In genomic region chr6:58624126-58624525, GRCm38 (mm10) we compare ENCODE assay signal across 24 mouse cellular contexts.
"Had no signal": no experiment of that assay in that cellular context is flagged by ENCODE, and none has a peak within 500 bp of the region (broad histone marks: within the 10 kb centered on the region; RNA-seq: fewer than 3 reads in every experiment).

No protein-coding gene starts in this region.

- H3K9ac ChIP-seq: kidney, embryonic 15.5 days; limb, embryonic 13.5 days; liver, embryonic 12.5 days; liver, embryonic 15.5 days; lung, embryonic 15.5 days; midbrain, embryonic 13.5 days had no signal

- DNase-seq: kidney, adult 8-10 months; kidney, postnatal 10 days; kidney, postnatal 36 days; liver; lung, adult 18-20 months; lung, postnatal 10 days; lung, postnatal 36 days; right cerebral cortex, adult 18-20 months; right cerebral cortex, postnatal 14 days; right cerebral cortex, postnatal 4 days; thymus, adult 2 months; thymus, postnatal 14 days; thymus, postnatal 4 days had no signal

- H3K4me3 ChIP-seq: kidney, embryonic 15.5 days; limb, embryonic 10.5 days; limb, embryonic 13.5 days; liver, embryonic 12.5 days; liver, embryonic 15.5 days; lung, embryonic 15.5 days; megakaryocyte, embryonic 14.5 days; midbrain, embryonic 10.5 days; midbrain, embryonic 13.5 days had no signal

- H3K9me3 ChIP-seq: kidney, embryonic 15.5 days; limb, embryonic 10.5 days; limb, embryonic 13.5 days; liver, embryonic 12.5 days; liver, embryonic 15.5 days; lung, embryonic 15.5 days; megakaryocyte, embryonic 14.5 days; midbrain, embryonic 10.5 days; midbrain, embryonic 13.5 days had no signal

- H3K27ac ChIP-seq: kidney, embryonic 15.5 days; limb, embryonic 10.5 days; limb, embryonic 13.5 days; liver, embryonic 12.5 days; liver, embryonic 15.5 days; lung, embryonic 15.5 days; midbrain, embryonic 10.5 days; midbrain, embryonic 13.5 days; stomach, postnatal 0 days had no signal

- H3K27me3 ChIP-seq: kidney, embryonic 15.5 days; limb, embryonic 13.5 days; liver, embryonic 12.5 days; liver, embryonic 15.5 days; lung, embryonic 15.5 days; megakaryocyte, embryonic 14.5 days; midbrain, embryonic 13.5 days had no signal

- ATAC-seq: liver, embryonic 12.5 days; midbrain, embryonic 13.5 days; midbrain, embryonic 16.5 days had no signal

- H3K4me1 ChIP-seq: kidney, embryonic 15.5 days; limb, embryonic 10.5 days; limb, embryonic 13.5 days; liver, embryonic 15.5 days; lung, embryonic 15.5 days; midbrain, embryonic 10.5 days; midbrain, embryonic 13.5 days had no signal

- H3K4me2 ChIP-seq: kidney, embryonic 15.5 days; limb, embryonic 13.5 days; liver, embryonic 12.5 days; liver, embryonic 15.5 days; lung, embryonic 15.5 days; midbrain, embryonic 13.5 days had no signal

- H3K36me3 ChIP-seq: kidney, embryonic 15.5 days; limb, embryonic 10.5 days; limb, embryonic 13.5 days; liver, embryonic 12.5 days; liver, embryonic 15.5 days; lung, embryonic 15.5 days; midbrain, embryonic 10.5 days; midbrain, embryonic 13.5 days had no signal
